Mouse (Mus musculus) neural tube, embryonic 14.5 days (tissue): ENCODE measurements around the gene Pou4f1. TPM values are rescaled to one million over a fixed set of nuclear protein-coding genes. Genes with fewer than 3 reads are reported as not detected.

ENCODE experiments used
- ATAC-seq: fragments of 200-750 bp; cut with Nextera tagmentation; 2 replicates; pipeline ENCODE4 v1.8.0; 2017; ENCODE audit warnings: low read depth, mild to moderate bottlenecking, moderate TSS enrichment, moderate library complexity
- H3K27ac ChIP-seq: fragments of 300-500 bp; sonication (generic); 2 replicates; pipeline ENCODE4 v1.5.1; 2014; ENCODE audit warnings: low read depth, mild to moderate bottlenecking, control low read depth, low read length, moderate library complexity, mixed read lengths
- H3K27me3 ChIP-seq: fragments of 300-500 bp; sonication (generic); 2 replicates; pipeline ENCODE4 v1.6.1; 2014; ENCODE audit warnings: low read length; ENCODE audit not compliant: control insufficient read depth, insufficient read depth
- H3K36me3 ChIP-seq: fragments of 300-500 bp; sonication (generic); 2 replicates; pipeline ENCODE4 v1.6.1; 2014; ENCODE audit warnings: low read length, mixed read lengths; ENCODE audit not compliant: control insufficient read depth, insufficient read depth
- H3K4me1 ChIP-seq: fragments of 300-500 bp; sonication (generic); 2 replicates; pipeline ENCODE4 v1.6.1; 2014; ENCODE audit warnings: low read length; ENCODE audit not compliant: control insufficient read depth, insufficient read depth
- H3K4me2 ChIP-seq: fragments of 300-500 bp; sonication (generic); 2 replicates; pipeline ENCODE4 v1.6.1; 2014; ENCODE audit warnings: mild to moderate bottlenecking, low read depth, low read length, control low read depth
- H3K4me3 ChIP-seq: fragments of 300-500 bp; sonication (generic); 2 replicates; pipeline ENCODE4 v1.5.1; 2014; ENCODE audit warnings: low read depth, low read length, control low read depth, mixed read lengths
- H3K9ac ChIP-seq: fragments of 300-500 bp; sonication (generic); replicated peaks from 2 replicates; pipeline ENCODE4 v1.6.1; 2014; ENCODE audit warnings: low read depth, mild to moderate bottlenecking, control low read depth, low read length, mixed read lengths
- H3K9me3 ChIP-seq: fragments of 300-500 bp; sonication (generic); 2 replicates; pipeline ENCODE4 v1.6.1; 2016; ENCODE audit warnings: low read length; ENCODE audit not compliant: control insufficient read depth
- WGBS: fragments of 180-500 bp; shearing (Covaris S2); extraction: QIAGEN DNeasy Blood & Tissue Kit; methylation state at CpG from one replicate; pipeline ENCODE4 v1.1.7; 2014; 5-methylcytosine and 5-hydroxymethylcytosine counted together
- polyA plus RNA-seq: library from polyadenylated mRNA; unstranded; fragments of >200 nt; fragmentation: Nextera tagmentation; extraction: Ambion mirVana; gene quantifications from 2 replicates; pipeline ENCODE4 v1.2.1, GENCODE M21; 2014

Pou4f1 gene
- polyA plus RNA-seq, 1 experiment from 2014 or later, result 84.2 TPM

GRCm38 (mm10) chr14:104459513-104460111 is 8.2 kb downstream of the Pou4f1 start:
- WGBS, result under 1% methylated on average over 25 of the region's 25 CpGs
- peaks cover 29% of the 10 kb centered on the region for H3K27me3 ChIP-seq
- H3K4me2 ChIP-seq, result peak overlapping the region; percentile 46
- no peaks in the 10 kb centered on the region for H3K9me3 ChIP-seq
- no peak overlapping the region for H3K9ac ChIP-seq
- H3K36me3 ChIP-seq, result no peaks in the 10 kb centered on the region
- H3K4me3 ChIP-seq, result peak overlapping the region; percentile 16; the same call in 1 of the 2 replicates
- peak; percentile 34; the same call in 1 of the 2 replicates for ATAC-seq
- peak overlapping the region; percentile 29; the same call in 1 of the 2 replicates for H3K27ac ChIP-seq
- 0 out of 2 replicates have a peak, but pooled peaks cover 6% of the 10 kb centered on the region for H3K4me1 ChIP-seq

- H3K9ac ChIP-seq, result no peak overlapping the region
- WGBS, result under 1% methylated on average over 19 of the region's 19 CpGs
- no peaks in the 10 kb centered on the region for H3K36me3 ChIP-seq
- peak overlapping the region; percentile 45 for H3K27ac ChIP-seq
- peaks cover 29% of the 10 kb centered on the region for H3K27me3 ChIP-seq
- H3K4me2 ChIP-seq, result peak overlapping the region; percentile 46
- H3K4me1 ChIP-seq, result 0 out of 2 replicates have a peak, but pooled peaks cover 6% of the 10 kb centered on the region
- no peak for ATAC-seq
- H3K4me3 ChIP-seq, result peak overlapping the region; percentile 13; the same call in 1 of the 2 replicates
- no peaks in the 10 kb centered on the region for H3K9me3 ChIP-seq
Measured at GRCm38 (mm10) chr14:104458728-104459512, 8.9 kb downstream of the Pou4f1 start.

GRCm38 (mm10) chr14:104457966-104458710 is 9.7 kb downstream of the Pou4f1 start:
- 1% methylated on average over 20 of the region's 20 CpGs for WGBS
- Histone ChIP-seq H3K9ac (no peak overlapping the region), H3K36me3 (no peaks in the 10 kb centered on the region), H3K27ac (peak overlapping the region; percentile 45), H3K27me3 (peaks cover 22% of the 10 kb centered on the region), H3K4me2 (peak overlapping the region; percentile 46; the same call in 1 of the 2 replicates), H3K9me3 (no peaks in the 10 kb centered on the region), H3K4me3 (peak overlapping the region; percentile 13; the same call in 1 of the 2 replicates), H3K4me1 (0 out of 2 replicates have a peak, but pooled peaks cover 6% of the 10 kb centered on the region)
- ATAC-seq, result no peak

- Histone ChIP-seq H3K27me3 (peaks cover 28% of the 10 kb centered on the region), H3K9ac (no peak overlapping the region), H3K4me1 (0 out of 2 replicates have a peak, but pooled peaks cover 6% of the 10 kb centered on the region), H3K27ac (no peak overlapping the region), H3K9me3 (no peaks in the 10 kb centered on the region), H3K4me2 (no peak overlapping the region), H3K4me3 (no peak overlapping the region), H3K36me3 (no peaks in the 10 kb centered on the region)
- 2% methylated on average over 5 of the region's 5 CpGs for WGBS
- peak; percentile 32; the same call in 1 of the 2 replicates for ATAC-seq
Measured at GRCm38 (mm10) chr14:104456976-104457375, 10.8 kb downstream of the Pou4f1 start.

GRCm38 (mm10) chr14:104453824-104454223 is 14.0 kb downstream of the Pou4f1 start:
- H3K36me3 ChIP-seq, result no peaks in the 10 kb centered on the region
- H3K4me1 ChIP-seq, result no peaks in the 10 kb centered on the region
- no peaks in the 10 kb centered on the region for H3K9me3 ChIP-seq
- H3K27me3 ChIP-seq, result peaks cover 22% of the 10 kb centered on the region
- WGBS, result 25% methylated on average over 4 of the region's 4 CpGs
- H3K9ac ChIP-seq, result no peak overlapping the region
- no peak for ATAC-seq
- H3K27ac ChIP-seq, result no peak overlapping the region
- no peak overlapping the region for H3K4me2 ChIP-seq
- H3K4me3 ChIP-seq, result no peak overlapping the region

- no peaks in the 10 kb centered on the region for H3K27me3 ChIP-seq
- H3K9me3 ChIP-seq, result no peaks in the 10 kb centered on the region
- H3K9ac ChIP-seq, result no peak overlapping the region
- 79% methylated on average over 2 of the region's 2 CpGs for WGBS
- H3K27ac ChIP-seq, result no peak overlapping the region
- no peak for ATAC-seq
- no peak overlapping the region for H3K4me2 ChIP-seq
- H3K4me1 ChIP-seq, result no peaks in the 10 kb centered on the region
- no peaks in the 10 kb centered on the region for H3K36me3 ChIP-seq
- H3K4me3 ChIP-seq, result no peak overlapping the region
Measured at GRCm38 (mm10) chr14:104434293-104434692, 33.5 kb downstream of the Pou4f1 start.

- no peak overlapping the region for H3K4me3 ChIP-seq
- no peak overlapping the region for H3K4me2 ChIP-seq
- WGBS, result 86% methylated on average over 4 of the region's 4 CpGs
- H3K4me1 ChIP-seq, result no peaks in the 10 kb centered on the region
- no peaks in the 10 kb centered on the region for H3K9me3 ChIP-seq
- no peak overlapping the region for H3K27ac ChIP-seq
- no peak overlapping the region for H3K9ac ChIP-seq
- no peaks in the 10 kb centered on the region for H3K27me3 ChIP-seq
- no peak for ATAC-seq
- H3K36me3 ChIP-seq, result no peaks in the 10 kb centered on the region
Measured at GRCm38 (mm10) chr14:104430819-104431218, 37.0 kb downstream of the Pou4f1 start.

- Histone ChIP-seq H3K4me2 (no peak overlapping the region), H3K9ac (no peak overlapping the region), H3K4me3 (no peak overlapping the region), H3K9me3 (no peaks in the 10 kb centered on the region), H3K36me3 (no peaks in the 10 kb centered on the region), H3K27ac (no peak overlapping the region), H3K27me3 (no peaks in the 10 kb centered on the region; the same call in 1 of the 2 replicates), H3K4me1 (peaks cover 6% of the 10 kb centered on the region; the same call in 1 of the 2 replicates)
- 29% methylated on average over 14 of the region's 14 CpGs for WGBS
- ATAC-seq, result 0 out of 2 replicates have a peak, but pooled peaks have one; percentile 38
Measured at GRCm38 (mm10) chr14:104423688-104424470, 43.9 kb downstream of the Pou4f1 start.
